Mouse (Mus musculus): ENCODE measurements at regions not wholly inside any gene's neighbourhood (a gene's known extent, or its start where the extent isn't known, plus 50 kb on each side); places are given as distances from the start of the nearest gene placed in this dataset.

GRCm38 (mm10) chr13:39702621-39703020 lies 658.6 kb downstream of the Ofcc1 start:
- DNase-seq (ENCODE audit: low spot score in 2 of 2) = no peak

DNA sequence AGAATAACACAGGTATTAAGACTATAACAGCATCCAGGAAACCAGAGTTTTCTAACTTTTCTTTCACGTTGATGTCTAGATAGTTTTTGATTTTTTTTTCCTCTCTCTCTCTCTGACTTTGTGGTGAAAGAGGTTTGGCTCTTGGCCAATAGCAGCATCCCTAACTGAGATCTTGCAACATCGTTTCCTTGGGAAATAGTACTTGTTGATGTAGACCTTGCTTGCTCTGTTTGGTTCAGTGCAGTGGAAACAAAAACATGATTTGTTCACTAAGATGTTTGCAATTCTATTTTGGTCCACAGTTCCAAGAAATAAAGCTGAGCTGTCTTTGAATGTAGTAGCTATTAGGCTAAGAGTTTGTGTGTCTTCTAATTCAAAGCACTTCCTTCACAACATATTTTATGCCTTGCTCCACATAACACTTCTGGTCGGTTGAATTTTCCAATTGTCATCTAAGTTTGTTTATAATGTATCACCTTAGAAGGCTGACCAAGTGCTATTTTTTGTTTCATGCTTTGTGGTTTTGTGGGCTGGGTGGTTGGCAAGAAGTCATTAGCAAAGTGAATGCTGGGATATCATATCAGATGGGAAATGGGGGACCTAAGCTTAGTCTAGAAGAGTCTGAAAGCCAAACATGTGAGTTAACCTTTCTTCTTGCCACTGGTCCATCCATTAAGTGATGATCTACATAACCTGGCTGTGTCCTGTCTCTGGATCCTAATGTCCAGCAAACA lies 669.8 kb downstream of the Ofcc1 start:
- DNase-seq (ENCODE audit: low spot score in 2 of 2) = no peak

DNA sequence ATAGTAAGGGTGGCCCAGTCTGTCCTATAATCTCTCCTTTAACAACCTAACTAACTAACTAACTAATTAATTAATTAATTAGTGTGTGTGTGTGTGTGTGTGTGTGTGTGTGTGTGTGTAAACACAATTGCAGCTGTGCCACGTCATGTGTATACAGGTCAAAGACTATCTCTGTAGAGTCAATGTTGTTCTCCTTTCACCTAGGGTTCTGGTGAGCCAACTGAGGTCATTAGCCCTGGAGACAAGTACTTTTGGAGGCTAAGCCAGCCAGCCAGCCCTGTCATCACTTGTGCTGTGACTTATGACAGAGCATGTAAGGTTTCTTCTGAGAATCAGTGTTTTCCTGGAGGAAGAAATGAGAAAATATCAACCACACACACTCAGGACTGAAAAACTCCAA lies 696.7 kb downstream of the Ofcc1 start:
- no peak for DNase-seq (ENCODE audit: low spot score in 2 of 2)

GRCm38 (mm10) chr13:39649457-39649856 lies 688.8 kb upstream of the Slc35b3 start:
- DNase-seq (ENCODE audit: low spot score in 2 of 2) = no peak

- peak; percentile 10 to 24 for DNase-seq (ENCODE audit: low spot score in 2 of 2)
Observed at GRCm38 (mm10) chr13:39647367-39647766, 686.7 kb upstream of the Slc35b3 start.

- peak in 1 of 2 experiments; percentile 12 for DNase-seq (ENCODE audit: low spot score in 2 of 2)
Observed at GRCm38 (mm10) chr13:39631506-39632132, 670.9 kb upstream of the Slc35b3 start.

Measured in left cerebral cortex, adult 8-10 months (tissue).